Mouse (Mus musculus): Measurements from ENCODE around the gene Gm28845. TPM values are rescaled to one million over a fixed set of nuclear protein-coding genes. Genes with fewer than 3 reads are reported as not detected.

The Gm28845 gene
- total and polyA plus RNA-seq, 3 experiments: not detected

DNA sequence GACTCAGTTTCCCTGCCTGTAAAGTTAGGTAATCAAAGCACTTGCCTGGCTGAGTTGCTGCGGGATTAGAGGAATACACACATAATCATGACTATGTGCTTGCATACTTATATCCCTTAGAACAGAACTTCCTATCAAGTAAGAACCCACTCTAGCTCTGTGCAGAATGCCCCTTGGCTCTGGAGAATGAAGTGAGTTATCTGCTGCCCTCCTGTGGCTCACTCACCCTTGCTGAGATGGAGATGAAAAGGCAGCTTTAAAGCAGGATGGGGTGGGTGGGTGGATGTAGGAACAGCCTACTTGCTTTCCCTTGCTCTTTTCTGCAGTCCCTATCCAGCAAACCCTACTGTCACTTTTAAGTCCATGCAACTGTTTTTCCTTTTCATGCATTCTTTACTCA, 42.9 kb upstream of the Gm28845 start:
- H3K4me3 ChIP-seq (ENCODE audit: control insufficient read depth in 1 of 2, insufficient read depth in 1 of 2, low read depth in 2 of 2, low read length in 2 of 2): no peak overlapping the region
- H3K79me2 ChIP-seq (ENCODE audit: control insufficient read depth, insufficient read depth, low read length, poor library complexity): no peaks in the 10 kb centered on the region
- no peaks in the 10 kb centered on the region for H3K36me3 ChIP-seq (ENCODE audit: control insufficient read depth in 1 of 2, insufficient read depth in 2 of 2, low read length in 2 of 2)

DNA sequence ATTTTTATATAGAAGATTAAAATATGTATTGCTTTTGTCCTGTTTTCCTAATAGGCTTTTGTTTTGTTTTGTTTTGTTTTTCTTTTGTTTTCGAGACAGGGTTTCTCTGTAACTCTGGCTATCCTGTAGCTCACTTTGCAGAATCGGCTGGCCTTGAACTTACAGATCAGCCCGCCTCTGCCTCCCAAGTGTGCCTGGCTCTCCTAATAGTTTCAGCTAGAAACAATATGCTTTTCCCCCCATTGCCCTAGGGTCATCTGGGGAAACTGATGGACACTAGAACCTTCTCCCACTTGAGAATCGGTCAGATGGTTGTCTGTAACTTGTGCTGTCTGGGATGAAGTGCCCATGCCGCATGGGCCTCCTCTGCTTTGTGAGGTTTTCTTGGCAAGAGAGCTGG, 36.8 kb upstream of the Gm28845 start:
- TF ChIP-seq MYC (IDR thresholded peaks at IDR 0.05; ENCODE audit: low read depth, low read length) (no peak), ELF1 (IDR thresholded peaks at IDR 0.05; ENCODE audit: low read depth, low read length) (no peak), MAX (IDR thresholded peaks at IDR 0.05; ENCODE audit: low read length) (no peak), ZMIZ1 (IDR thresholded peaks at IDR 0.05; ENCODE audit: low read depth, low read length) (no peak), TCF12 (IDR thresholded peaks at IDR 0.05; ENCODE audit: low read depth, low read length) (no peak), CHD2 (IDR thresholded peaks at IDR 0.05; ENCODE audit: low read length) (no peak), POLR2AphosphoS2 (IDR thresholded peaks at IDR 0.05; ENCODE audit: low read length) (no peak), GATA1 (IDR thresholded peaks at IDR 0.05; ENCODE audit: low read depth, low read length) (no peak), ZNF384 (IDR thresholded peaks at IDR 0.05; ENCODE audit: low read depth, low read length) (no peak), HCFC1 (IDR thresholded peaks at IDR 0.05; ENCODE audit: low read depth, low read length) (no peak)

More for the DNA sequence above, 42.9 kb upstream of the Gm28845 start:
- no peak for DNase-seq (ENCODE audit: low read depth, low spot score)
- H3K27me3 ChIP-seq (ENCODE audit: control insufficient read depth in 1 of 2, insufficient read depth in 2 of 2, low read length in 2 of 2): no peaks in the 10 kb centered on the region
- TF ChIP-seq NELFE (IDR thresholded peaks at IDR 0.05; ENCODE audit: low read depth, low read length): no peak
- TF ChIP-seq USF1 (IDR thresholded peaks at IDR 0.05; ENCODE audit: low read depth, low read length): no peak
- 0 out of 6 replicates have a peak, but pooled peaks of 1 of the 3 experiments have one; percentile 1 for TF ChIP-seq CTCF (IDR thresholded peaks at IDR 0.05 in 2 of 3, conservative IDR thresholded peaks at IDR 0.05 in 1 of 3; ENCODE audit: control insufficient read depth in 1 of 3, insufficient read depth in 1 of 3, low read depth in 2 of 3, low read length in 3 of 3, poor library complexity in 1 of 3, severe bottlenecking in 1 of 3)
- H3K27ac ChIP-seq (ENCODE audit: control insufficient read depth, low read depth, low read length): no peak overlapping the region
- H3K4me1 ChIP-seq (ENCODE audit: control insufficient read depth in 1 of 2, insufficient read depth in 2 of 2, low read length in 2 of 2): no peaks in the 10 kb centered on the region
- H3K9ac ChIP-seq (ENCODE audit: control insufficient read depth, low read depth, low read length, poor library complexity, severe bottlenecking): no peak overlapping the region
- H3K9me3 ChIP-seq (replicated peaks; ENCODE audit: insufficient read depth, low read length): no peaks in the 10 kb centered on the region

DNA sequence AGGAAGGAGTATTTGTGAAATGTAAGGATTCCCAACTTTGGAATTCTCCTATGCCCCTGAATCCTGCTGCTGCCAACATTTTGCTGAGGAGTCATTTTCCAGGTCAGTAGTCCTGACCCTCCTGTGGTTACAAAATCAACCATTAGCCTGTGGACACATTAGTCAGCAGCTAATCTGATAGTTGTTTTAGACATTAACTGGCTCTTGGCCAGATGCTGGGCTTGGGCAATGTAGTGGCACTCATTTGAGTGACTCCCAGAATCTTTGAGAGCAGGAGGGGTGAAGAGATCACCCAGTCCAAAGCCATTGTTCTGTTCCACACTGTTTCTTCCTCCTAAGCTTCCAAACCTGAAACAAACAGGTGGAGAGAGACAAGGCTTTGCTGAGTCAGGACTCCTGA, 35.5 kb upstream of the Gm28845 start:
- no peak overlapping the region for H3K4me3 ChIP-seq (ENCODE audit: control insufficient read depth in 1 of 2, insufficient read depth in 1 of 2, low read depth in 2 of 2, low read length in 2 of 2)
- no peak for DNase-seq (ENCODE audit: low read depth, low spot score)
- no peak for TF ChIP-seq GATA1 (IDR thresholded peaks at IDR 0.05; ENCODE audit: low read depth, low read length)
- TF ChIP-seq E2F4 (IDR thresholded peaks at IDR 0.05; ENCODE audit: borderline replicate concordance, low read depth, low read length): no peak
- H3K79me2 ChIP-seq (ENCODE audit: control insufficient read depth, insufficient read depth, low read length, poor library complexity): no peaks in the 10 kb centered on the region
- no peak overlapping the region for H3K9ac ChIP-seq (ENCODE audit: control insufficient read depth, low read depth, low read length, poor library complexity, severe bottlenecking)
- no peaks in the 10 kb centered on the region for H3K36me3 ChIP-seq (ENCODE audit: control insufficient read depth in 1 of 2, insufficient read depth in 2 of 2, low read length in 2 of 2)
- no peaks in the 10 kb centered on the region for H3K4me1 ChIP-seq (ENCODE audit: control insufficient read depth in 1 of 2, insufficient read depth in 2 of 2, low read length in 2 of 2)
- no peak overlapping the region for H3K27ac ChIP-seq (ENCODE audit: control insufficient read depth, low read depth, low read length)
- H3K9me3 ChIP-seq (replicated peaks; ENCODE audit: insufficient read depth, low read length): no peaks in the 10 kb centered on the region
- H3K27me3 ChIP-seq (ENCODE audit: control insufficient read depth in 1 of 2, insufficient read depth in 2 of 2, low read length in 2 of 2): no peaks in the 10 kb centered on the region

More for the DNA sequence above, 36.8 kb upstream of the Gm28845 start:
- H3K27me3 ChIP-seq (ENCODE audit: control insufficient read depth in 1 of 2, insufficient read depth in 2 of 2, low read length in 2 of 2): no peaks in the 10 kb centered on the region
- no peak overlapping the region for H3K27ac ChIP-seq (ENCODE audit: control insufficient read depth, low read depth, low read length)
- no peaks in the 10 kb centered on the region for H3K4me1 ChIP-seq (ENCODE audit: control insufficient read depth in 1 of 2, insufficient read depth in 2 of 2, low read length in 2 of 2)
- H3K4me3 ChIP-seq (ENCODE audit: control insufficient read depth in 1 of 2, insufficient read depth in 1 of 2, low read depth in 2 of 2, low read length in 2 of 2): no peak overlapping the region
- H3K79me2 ChIP-seq (ENCODE audit: control insufficient read depth, insufficient read depth, low read length, poor library complexity): no peaks in the 10 kb centered on the region
- no peaks in the 10 kb centered on the region for H3K9me3 ChIP-seq (replicated peaks; ENCODE audit: insufficient read depth, low read length)
- H3K9ac ChIP-seq (ENCODE audit: control insufficient read depth, low read depth, low read length, poor library complexity, severe bottlenecking): no peak overlapping the region
- H3K36me3 ChIP-seq (ENCODE audit: control insufficient read depth in 1 of 2, insufficient read depth in 2 of 2, low read length in 2 of 2): no peaks in the 10 kb centered on the region
- DNase-seq (ENCODE audit: low read depth, low spot score): no peak

All from MEL (cell line).